Mouse (Mus musculus) thymus, postnatal 10 days (tissue): Measurements from ENCODE around the gene Zfp683.
A peak's percentile ranks its signal among the peaks of the same experiment; 100 is the strongest.

Source experiments
- DNase-seq, 2 experiments: peaks; one replicate each; pipeline ENCODE4 v3.0.0; 2021; ENCODE audit warnings: low spot score in 2 of 2

The Zfp683 gene

DNA sequence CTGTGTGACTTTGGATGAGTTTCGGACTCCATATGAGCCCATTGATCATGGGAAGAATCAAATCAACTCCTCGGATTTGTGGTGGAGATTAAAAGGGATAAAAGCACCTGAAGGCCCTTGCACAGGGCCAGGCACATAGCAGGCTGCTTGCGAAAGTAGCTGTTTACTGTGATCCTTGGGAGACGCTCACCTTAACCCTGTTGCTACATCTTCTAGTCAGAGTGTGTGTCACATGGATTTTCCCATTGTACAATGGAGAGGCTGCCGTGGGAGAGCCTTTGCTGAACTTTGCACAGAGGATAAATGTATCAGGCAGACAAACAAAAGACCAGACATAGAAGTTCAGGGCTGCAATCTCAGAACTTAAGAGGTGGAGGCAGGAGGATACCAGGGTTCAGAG, 1.7 kb upstream of the Zfp683 start:
- no peak for DNase-seq

DNA sequence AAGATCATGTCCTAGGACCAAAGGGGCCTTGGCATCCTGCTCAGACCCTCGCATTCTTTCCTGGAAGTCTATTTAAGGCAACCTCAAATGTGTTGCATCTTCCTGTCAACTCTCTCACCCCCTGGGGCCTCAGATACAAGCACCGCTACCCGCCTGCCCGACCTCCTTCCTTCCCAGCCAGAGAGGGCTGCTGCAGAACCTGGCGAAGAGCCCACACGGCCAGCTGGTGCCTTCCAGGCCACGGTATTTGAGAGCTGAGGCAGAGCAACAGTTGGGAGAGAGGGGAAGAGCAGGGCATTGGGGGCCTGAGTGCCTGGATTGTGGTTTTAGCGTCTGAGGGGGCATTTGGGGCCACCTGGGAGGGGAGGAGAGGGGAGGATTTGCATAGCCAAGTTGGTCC, 1.1 kb upstream of the Zfp683 start:
- peak in 1 of 2 experiments; percentile 19 for DNase-seq

DNA sequence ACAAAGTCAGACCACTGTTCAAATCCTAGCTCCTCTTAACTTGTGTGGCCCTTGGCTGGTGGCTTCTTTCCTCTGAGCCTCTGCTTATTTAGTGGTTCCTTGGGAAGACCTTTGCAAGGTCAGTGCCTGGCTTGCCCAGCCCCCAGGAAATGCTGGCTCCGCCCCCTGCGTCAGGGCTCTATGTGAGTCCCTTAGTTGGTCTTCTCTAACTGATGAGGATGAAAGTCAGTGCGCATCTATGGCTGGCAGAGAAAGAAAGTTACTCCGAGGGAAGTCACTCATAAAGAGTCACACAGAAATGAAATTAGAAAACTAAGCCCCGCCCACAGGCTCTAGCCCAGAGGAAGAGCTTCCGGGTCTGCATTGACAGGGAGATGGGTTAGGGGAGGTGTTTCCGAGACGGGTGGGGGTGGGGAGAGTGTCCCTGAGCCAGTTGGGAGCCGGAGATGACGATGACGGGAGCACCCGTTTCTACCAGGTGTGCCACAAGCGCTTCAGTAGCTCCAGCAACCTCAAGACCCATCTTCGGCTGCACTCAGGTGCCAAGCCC, 4.6 kb downstream of the Zfp683 start:
- peak; percentile 25 to 37 for DNase-seq

DNA sequence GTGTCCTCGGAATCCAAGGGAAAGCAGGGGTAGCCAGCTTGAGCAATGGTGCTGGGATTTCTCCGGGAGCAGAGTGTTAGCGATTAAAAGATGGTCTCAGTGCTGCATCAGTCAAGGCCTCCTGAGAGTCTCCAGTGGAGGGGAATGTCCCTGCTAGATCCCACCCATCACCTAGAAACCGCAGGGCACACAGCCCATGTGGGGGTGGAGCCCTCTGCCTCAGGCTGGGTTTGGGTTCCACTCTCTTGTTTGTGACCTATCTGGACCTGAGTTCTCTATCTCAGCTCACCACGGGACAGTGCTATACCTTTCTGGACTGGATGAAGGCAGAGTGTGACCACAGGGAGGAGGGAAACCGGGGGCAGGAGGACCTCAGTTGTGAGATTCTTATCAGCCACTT, 5.3 kb downstream of the Zfp683 start:
- no peak for DNase-seq

DNA sequence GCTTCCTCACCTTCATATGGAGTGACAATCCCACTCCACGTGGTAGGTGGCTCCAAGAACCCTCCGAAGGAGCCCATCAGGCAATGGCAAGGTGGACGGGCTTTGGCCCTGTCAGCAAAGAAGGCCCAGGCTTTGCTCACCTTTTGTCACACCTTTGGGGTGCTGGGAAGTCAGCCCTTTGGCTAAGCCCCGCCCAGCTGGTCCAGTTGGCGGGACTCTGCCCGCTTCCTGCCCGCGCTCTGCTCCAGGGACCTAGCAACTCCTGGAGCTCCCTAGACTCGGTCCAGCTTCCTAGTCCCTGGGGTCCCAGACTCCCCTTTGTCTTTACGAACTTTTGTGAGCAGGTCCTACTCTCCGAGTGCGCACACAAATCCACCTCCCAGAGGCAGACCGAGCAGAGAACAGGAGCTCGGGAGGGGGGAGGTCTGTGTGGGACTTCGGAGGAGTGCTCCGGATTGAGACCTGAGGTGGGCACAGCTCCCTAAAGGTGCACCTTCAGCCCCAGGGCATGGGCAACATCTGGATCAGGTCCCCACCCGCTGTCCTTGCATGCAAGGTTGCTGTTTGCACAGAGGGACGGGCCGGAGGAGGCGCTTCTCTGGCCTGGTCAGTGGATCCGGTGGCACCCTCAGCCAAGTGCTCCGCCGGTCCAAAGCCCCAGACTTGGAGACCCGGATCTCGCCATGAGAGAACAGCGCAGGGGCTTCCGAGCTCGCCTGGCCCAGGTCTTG, 6.7 kb downstream of the Zfp683 start, which contains the start of gene Crybg2:
Crybg2 (plus strand) TSS at position 681 of the 731 bp plus-strand sequence.
- DNase-seq = no peak

DNA sequence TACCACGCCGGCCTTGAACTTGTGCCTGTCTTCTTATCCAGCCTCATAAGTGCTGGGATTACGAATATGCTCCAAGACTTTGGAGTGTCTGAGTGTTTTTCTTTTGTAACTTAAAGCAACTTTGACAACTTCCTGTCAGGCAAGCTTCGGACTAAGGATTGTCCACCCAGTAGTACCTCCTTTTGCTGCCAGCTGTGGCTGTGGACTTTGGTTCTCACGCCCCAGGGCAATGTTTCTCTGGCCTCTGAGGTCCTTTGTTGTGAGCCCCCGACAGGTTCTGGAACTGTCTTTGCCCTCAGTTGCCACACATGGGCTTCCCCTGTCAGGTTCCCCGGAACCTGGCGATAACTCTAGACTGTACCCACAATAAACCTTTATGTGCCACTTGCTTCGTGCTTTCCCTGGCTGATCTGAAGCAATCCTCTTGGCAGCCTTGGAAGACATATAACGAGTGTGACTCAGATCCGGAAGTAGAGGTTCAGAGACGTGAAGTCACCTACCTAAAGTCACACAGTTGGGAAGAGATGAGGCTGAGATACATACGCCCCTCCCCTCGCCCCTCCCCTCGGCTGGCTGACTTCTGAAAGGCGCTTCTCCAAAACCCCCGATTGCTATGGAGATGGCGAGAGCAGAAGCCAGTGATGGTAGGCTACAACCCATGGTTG, 7.7 kb downstream of the Zfp683 start:
- peak; percentile 59 to 60 for DNase-seq

DNA sequence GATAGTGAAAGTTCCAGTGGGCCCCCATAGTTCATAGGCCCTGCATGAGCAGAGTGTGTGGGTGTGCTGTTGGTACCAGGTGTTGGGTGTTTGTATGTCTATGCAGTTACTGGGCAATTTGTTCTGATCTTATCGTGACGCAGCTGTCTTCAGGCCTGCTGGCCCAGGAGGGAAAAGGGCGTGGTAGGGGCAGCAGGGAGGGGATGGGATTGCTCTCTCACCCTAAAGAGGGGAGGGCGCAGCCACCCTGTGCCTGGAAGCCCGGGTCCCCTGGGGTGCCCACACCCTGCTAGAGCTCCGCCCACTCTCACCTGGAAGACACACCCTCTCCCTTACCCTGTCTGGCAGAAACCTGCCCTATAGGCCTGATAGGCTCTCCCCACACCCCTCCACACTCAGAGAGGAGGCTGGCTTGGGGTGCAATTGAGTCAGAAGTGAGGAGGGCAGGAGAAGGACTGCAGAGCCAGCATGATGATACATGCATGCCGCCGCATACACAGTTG, 8.4 kb downstream of the Zfp683 start:
- DNase-seq = peak; percentile 35 to 41

DNA sequence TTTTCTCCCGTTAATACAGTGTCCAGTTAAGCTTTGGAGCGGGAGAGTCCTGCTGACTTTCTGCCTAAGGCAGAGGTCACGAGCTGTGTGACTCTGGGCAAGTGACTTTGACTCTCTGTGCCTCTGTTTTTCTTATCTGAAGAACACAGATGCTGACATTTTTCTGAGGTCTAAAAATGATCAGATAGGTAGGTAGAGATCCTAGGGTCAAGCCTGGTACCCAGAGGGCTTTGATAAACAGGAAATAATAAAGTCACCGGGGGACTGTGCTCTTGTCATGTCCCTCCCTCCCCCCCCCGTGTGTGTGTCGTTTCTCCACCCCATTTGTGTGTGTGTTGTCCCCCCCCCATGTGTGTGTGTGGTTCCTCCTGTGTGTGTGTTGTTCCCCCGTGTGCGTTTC, 8.9 kb downstream of the Zfp683 start:
- DNase-seq = no peak

DNA sequence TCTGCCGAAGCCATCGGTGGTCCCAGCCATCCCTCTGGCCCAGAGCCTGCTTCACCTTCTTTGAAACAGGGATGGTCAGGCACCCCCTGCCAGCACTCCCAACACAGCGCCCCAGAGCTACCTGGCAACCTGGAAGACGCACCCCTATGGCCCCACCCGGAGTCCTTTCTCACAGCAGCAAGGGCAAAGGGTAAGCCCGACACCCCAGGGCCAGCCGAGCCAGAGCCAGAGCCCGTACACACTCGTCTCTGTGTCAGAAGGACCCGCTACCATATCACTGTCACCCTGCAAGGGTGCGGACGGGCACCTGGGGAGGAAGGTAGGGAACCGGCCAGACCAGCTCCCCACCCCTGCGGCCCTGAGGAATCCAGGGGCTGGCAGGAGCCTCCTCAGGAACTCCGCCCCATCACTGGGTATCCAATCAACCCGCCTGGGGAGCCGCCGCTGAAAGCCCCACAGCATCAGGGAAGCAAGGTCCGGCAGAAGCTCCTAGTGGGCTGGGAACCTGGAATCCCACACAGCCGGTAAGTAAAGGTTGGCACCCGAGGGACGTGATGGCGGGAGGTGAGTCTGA, 11.9 kb downstream of the Zfp683 start:
- DNase-seq = no peak

DNA sequence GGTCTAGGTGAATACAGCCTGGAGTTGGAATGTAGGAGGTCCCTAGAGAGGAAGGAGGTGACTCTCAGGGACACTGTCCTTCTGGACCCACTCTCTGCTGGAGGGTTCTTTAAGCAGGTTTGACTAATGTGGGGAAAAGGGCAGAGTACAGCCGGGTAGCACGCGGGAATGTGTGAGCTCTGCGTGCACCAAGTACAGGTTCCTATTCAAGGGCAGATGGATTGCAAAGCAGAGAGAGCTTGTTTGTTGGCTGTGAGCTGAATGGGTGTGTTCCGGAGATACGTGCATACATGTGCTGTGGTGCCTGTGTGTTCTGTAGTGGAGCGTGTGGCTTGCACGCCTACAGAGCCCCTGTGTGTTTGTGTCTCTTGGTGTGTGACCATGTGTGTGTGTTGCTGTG, 13.7 kb downstream of the Zfp683 start:
- no peak for DNase-seq

DNA sequence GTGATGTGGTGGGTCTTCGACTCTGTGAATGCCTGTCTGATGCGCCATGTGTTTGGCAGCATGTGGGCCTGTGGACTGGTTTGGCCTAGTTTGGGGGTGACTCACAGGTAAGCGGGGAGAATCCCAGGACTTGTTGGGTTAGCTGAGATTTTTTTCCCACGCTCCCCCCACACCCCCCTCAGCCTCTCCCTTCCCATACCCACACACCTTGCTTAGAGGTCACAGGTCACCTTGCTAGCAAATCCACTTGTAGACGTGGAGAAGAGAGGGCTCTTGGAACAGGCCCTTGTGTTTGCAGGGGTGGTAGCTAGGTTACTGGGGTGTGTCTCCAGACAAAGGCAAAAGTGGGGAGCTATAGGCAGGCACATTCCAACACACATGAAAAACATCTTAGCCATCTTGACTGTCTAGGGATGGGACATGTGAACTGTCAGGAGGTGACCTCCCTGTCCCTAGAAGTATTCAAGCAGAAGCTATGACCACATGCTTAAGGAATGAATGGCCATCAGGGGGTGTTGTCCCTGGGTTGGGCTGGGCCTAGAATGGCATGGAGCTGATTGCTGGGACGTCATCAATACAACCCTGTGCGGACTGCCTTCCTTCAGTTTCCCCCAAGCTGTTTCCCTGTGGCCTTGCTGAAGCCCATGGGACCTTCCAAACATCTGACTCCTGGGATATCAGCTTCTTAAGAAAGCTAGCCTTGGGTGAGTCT, 14.4 kb downstream of the Zfp683 start:
- DNase-seq = no peak

DNA sequence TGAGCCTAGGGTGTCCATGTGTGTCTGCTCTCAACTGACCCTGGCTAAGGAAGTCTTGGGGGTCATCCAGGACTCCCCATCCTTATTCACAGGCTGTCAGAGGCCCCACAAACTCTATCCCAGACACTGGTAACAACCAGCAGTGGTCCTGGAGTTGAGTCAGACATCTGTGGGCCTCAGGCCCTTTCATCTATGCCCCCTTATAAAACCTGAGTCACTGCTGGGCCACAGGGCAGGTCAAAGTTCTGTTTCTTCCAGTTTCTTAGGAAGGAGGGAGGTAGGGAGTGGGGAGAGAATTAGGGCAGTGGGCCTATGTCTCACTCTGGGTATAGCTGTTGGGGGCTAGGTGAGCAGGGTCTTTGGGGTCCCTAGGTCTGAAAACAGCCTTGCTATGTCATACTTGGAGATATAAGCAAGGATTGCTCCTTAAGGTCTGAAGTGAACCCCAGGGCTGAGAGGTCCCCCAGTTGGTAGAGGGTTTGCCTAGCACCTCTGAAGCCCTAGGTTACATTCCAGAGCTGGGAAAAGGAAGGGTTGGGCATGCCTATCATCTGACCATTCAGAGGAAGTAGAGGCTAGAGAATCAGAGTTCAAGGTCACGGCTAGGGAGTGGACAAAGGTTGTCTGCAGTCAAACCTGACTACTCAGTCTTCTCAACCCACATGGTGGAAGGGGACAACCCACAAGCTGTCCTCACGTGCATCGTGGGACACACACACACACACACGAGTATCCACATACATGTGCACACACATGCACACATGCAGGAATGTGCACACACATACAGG, 15.3 kb downstream of the Zfp683 start:
- DNase-seq = no peak

DNA sequence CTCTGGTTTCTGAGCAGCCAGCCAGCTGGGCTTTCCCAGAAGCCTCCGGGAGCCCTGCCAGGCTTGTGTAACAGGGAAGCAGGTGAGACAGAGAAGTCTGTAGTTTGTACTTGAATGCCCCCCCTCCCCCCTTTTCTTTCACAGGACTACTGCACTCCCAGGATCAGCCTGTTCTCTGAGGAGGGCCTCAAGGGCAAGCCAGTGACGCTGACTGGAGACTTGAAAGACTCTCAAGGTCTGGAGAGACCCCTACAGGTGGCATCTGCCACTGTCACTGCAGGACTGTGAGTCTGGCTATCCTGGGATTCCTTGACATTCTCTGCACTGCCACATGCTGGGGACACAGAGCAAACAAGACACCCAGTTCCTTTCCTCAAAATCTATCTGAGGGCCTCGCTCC, 25.1 kb downstream of the Zfp683 start:
- DNase-seq = peak; percentile 39 to 49

DNA sequence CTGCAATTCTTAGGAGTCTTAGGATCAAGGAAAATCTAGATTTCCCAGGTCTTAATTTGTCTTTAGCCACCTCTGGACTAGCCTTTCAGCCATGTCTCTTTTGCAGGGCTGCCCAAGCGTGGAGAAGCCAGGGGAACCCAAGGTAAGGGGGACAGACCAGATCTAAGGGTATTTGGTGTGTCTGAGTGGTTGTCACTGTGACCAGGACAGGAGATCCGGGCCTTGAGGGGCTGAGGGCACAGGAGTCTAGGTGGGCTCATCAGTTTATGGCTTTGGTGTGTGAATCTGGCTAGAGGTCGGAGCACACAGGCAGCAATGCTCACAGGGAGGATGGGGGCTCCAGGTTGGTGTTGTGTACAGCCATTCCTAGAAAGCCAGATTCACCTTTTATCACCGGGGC, 27.0 kb downstream of the Zfp683 start:
- no peak for DNase-seq

DNA sequence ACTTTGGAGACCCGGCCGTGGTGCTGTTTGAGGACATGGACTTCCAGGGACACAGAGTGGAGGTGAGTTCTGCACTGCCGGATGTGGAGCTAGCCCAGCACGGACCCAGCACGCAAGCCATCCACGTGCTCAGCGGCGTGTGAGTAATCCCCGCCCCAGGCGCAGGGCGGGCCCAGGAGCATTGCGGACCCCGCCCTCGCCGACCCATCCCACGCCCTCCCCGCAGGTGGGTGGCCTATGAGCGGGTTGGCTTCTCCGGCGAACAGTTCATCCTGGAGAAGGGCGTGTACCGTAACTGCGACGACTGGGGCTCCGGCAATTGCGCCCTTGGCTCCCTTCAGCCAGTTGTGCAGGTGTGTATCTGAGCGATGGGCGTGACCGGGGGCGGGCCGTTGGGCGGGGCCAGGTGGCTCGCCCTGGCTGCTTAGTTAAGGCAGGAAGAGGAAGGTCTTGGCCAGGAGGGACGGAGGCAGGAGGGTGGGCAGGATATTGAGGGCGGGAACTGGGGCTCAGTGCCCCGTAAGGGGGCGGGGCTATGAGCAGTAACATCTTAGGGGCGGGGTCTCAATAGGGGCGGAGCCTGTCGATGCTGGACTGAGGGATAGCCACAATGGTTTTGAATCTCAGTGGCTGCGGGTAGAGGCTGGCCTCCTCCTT, 28.2 kb downstream of the Zfp683 start:
- DNase-seq = peak; percentile 76 to 80

DNA sequence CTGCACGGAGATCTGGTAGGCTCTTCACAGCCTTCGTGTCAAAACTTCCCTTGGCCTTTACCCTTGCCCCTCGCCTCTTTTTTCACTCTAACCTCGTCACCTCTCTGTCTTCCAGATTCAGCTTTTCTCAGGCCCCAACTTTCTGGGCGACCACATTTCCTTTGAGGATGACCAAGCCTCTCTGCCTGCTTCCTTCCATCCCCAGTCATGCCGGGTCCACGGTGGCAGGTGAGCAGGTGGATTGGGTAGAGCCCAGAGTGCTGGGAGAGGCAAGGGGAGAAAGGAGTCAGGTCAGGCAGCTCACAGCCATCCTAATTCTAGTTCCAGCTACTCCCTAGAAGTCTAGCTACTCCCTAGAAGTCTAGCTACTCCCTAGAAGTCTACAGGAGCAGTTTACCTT, 28.8 kb downstream of the Zfp683 start:
- no peak for DNase-seq

DNA sequence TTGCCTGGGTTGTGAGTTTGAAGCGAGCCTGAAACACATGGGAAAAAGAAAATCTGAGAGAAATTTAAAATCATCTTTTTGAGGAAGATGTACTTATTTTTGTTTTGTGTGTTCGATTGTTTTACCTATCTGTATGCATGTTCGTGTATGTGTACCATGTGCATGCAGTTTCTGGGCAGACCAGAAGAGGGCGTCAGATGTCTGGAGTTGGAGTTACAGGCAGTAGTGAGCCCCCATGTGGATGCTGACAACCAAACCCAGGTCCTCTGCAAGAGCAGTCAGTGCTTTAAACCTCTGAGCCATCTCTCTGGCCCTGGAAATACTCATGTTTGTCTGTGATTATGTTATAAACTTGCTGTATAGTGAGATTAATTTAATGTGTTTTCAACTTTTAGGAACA, 31.4 kb downstream of the Zfp683 start:
- DNase-seq = no peak

DNA sequence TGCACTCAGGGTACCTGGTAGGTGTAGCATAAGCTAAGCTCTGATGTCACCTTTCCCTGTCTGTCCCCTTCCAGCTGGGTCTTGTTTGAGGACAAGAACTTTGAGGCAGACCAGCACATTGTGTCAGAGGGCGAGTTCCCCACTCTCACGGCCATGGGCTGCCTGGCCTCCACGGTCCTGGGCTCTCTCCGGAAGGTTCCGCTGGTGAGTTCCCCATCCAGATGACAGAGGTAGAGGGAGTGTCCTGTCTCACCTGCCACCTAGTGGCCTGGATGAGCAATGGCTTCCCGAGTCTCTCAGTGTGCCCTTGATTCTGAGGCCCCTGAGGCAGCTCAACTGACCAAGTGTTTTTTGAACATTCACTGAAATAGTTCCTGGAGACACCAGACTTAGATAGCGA, 33.8 kb downstream of the Zfp683 start:
- DNase-seq = peak in 1 of 2 experiments; percentile 60

DNA sequence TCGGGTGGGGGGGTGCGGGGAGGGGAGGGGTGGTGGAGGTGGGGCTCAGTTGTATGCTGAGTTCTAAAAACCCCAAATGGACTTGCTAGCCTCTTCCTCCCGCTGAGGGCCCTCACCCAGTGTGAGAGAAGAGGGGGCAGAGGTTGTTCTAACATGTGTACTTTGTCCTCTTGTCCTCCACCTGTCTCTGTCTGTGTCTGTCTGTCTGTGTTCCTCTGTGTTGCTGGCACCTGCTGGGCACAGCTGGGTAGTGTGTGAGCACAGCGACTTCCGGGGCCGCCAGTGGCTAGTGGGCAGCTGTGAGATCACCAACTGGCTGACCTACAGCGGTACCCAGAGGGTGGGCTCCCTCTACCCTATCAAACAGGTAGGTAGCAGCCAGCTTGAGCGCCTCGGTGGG, 35.4 kb downstream of the Zfp683 start:
- no peak for DNase-seq

DNA sequence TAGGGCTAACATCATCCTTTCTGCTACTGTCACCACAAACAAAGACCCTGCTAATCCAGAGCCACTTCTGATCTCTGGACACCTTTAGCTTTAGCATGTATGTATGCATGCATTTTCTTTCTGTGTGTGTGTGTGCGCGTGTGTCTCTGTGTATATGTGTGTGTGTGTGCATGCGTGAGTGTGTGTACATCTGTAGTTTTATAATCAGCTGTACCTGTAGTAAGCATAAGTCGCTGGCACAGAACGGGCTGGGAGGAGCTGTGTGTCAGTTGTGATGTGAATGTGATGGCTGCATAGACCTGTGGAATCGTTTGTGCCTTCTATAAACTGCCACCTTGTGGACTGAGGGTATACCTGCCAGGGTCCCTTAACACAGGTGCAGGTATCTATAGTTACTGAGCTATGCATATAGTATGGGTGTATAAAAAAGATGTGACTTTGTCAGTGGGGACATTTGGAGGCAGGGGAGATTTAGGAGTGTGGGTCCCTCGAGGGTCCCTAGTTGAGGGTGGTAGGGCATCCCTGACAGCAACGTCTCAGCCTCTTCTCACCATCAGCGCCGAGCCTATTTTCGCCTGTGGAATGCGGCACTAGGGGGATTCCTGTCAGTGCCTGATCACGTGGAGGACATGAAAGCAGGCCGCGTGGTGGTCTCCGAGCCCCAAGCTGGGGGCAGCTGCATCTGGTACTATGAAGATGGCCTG, 37.0 kb downstream of the Zfp683 start:
- no peak for DNase-seq
